Mouse (Mus musculus): ENCODE measurements at regions not wholly inside any gene's neighbourhood (a gene's known extent, or its start where the extent isn't known, plus 50 kb on each side); places are given as distances from the start of the nearest gene placed in this dataset.

GRCm38 (mm10) chr5:54254005-54254404 is 255.7 kb downstream of the Stim2 start:
- no peak for DNase-seq

GRCm38 (mm10) chr5:54258087-54258733 is 259.9 kb downstream of the Stim2 start:
- peak; percentile 9 for DNase-seq

GRCm38 (mm10) chr5:54264867-54265434 is 266.7 kb downstream of the Stim2 start:
- DNase-seq: no peak

GRCm38 (mm10) chr5:54267905-54268590 is 269.7 kb downstream of the Stim2 start:
- DNase-seq: no peak

- no peak for DNase-seq
Observed at GRCm38 (mm10) chr5:54279357-54279756, 281.1 kb downstream of the Stim2 start.

- DNase-seq: no peak
Observed at GRCm38 (mm10) chr5:54280670-54281069, 282.4 kb downstream of the Stim2 start.

- no peak for DNase-seq
Observed at GRCm38 (mm10) chr5:54281121-54281520, 282.8 kb downstream of the Stim2 start.

- no peak for DNase-seq
Observed at GRCm38 (mm10) chr5:54290372-54291080, 292.2 kb downstream of the Stim2 start.

GRCm38 (mm10) chr5:54291940-54292339 is 293.6 kb downstream of the Stim2 start:
- DNase-seq: no peak

- no peak for DNase-seq
Observed at GRCm38 (mm10) chr5:54313660-54314279, 315.5 kb downstream of the Stim2 start.

- no peak for DNase-seq
Observed at GRCm38 (mm10) chr5:54330415-54330814, 332.1 kb downstream of the Stim2 start.

- no peak for DNase-seq
Observed at GRCm38 (mm10) chr5:54342976-54343375, 344.7 kb downstream of the Stim2 start.

GRCm38 (mm10) chr5:54343432-54343831 is 345.1 kb downstream of the Stim2 start:
- no peak for DNase-seq

- DNase-seq: no peak
Observed at GRCm38 (mm10) chr5:54348820-54349596, 350.7 kb downstream of the Stim2 start.

GRCm38 (mm10) chr5:54349775-54350332 is 351.6 kb downstream of the Stim2 start:
- DNase-seq: no peak

GRCm38 (mm10) chr5:54356105-54356504 is 357.8 kb downstream of the Stim2 start:
- no peak for DNase-seq

- DNase-seq: no peak
Observed at GRCm38 (mm10) chr5:54357501-54357900, 359.2 kb downstream of the Stim2 start.

GRCm38 (mm10) chr5:54358221-54358620 is 359.9 kb downstream of the Stim2 start:
- DNase-seq: no peak

All from adrenal gland, adult 2 months (tissue).